Mouse (Mus musculus): Measurements from ENCODE around the gene Usp39.

Gene Usp39

GRCm38 (mm10) chr6:72345074-72345567 lies at the start of gene Usp39:
Gene Usp39 (minus strand): TSS chr6:72345184.
- DNase-seq (ENCODE audit: low spot score in 2 of 2) = peak; percentile 84 to 96

DNA sequence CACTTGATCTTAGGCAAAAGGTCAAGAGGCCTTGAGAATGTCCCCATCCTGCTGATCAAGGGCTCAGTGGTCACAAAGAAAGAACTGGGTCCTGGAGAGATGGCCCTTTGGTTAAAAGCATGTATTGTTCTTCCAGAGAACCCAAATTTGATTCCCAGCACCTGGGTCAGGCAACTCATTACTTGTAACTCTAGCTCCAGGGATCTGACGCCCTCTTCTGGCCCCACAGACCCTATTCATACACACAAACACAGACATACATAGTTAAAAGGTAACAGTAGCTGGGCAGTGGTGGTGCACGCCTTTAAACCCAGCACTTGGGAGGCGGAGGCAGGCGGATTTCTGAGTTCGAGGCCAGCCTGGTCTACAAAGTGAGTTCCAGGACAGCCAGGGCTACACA lies 47.4 kb upstream of the Usp39 start:
- no peak for DNase-seq (ENCODE audit: low spot score in 2 of 2)

- DNase-seq (ENCODE audit: low spot score in 2 of 2) = no peak
Observed at GRCm38 (mm10) chr6:72390795-72391521, 46.0 kb upstream of the Usp39 start.

DNA sequence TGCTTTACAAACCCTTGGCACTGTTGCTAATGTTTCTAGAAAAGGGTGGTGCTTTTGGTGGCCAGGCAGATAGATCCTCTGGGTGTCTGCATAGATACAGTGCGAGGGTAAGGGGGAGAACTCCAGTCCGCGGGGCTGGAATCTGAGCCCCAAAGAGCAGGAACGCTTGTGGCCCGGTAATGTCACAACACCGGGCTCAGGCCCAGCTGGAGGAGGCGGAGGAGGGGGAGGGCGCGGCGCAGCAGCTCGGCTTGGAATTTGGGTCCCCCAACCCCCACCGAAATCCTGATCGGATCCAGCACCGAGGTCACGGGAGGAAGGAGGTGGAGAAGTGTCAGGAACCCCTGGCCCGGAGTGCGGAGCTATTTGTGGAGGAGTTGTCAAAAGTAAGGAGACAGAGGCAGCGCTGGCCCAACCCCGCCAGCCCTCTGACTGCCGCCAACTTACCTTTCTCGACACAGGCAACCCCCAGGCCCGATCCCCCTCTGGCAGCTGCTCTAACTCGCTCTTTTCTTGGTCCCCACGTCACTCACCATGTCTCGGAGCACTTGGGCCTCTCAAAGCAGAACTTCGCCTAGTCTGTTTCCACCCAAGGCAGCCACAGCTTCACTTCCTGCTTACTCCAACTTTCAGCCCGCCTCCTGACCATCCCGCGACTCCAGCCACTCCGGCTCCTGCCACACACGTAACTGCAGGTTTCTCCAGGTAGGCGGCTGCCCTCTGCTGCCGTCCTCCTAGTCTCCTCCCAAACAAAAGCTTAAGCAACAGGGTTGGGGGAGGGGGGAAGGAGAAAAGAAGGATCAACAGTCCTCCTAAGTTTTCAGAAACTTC lies 45.2 kb upstream of the Usp39 start, which contains the start of gene Vamp8:
Gene Vamp8 (minus strand): TSS at position 763 of the 831 bp plus-strand sequence.
- DNase-seq (ENCODE audit: low spot score in 2 of 2) = peak in 1 of 2 experiments; percentile 37

GRCm38 (mm10) chr6:72389471-72389940 lies 44.5 kb upstream of the Usp39 start:
- DNase-seq (ENCODE audit: low spot score in 2 of 2) = no peak

DNA sequence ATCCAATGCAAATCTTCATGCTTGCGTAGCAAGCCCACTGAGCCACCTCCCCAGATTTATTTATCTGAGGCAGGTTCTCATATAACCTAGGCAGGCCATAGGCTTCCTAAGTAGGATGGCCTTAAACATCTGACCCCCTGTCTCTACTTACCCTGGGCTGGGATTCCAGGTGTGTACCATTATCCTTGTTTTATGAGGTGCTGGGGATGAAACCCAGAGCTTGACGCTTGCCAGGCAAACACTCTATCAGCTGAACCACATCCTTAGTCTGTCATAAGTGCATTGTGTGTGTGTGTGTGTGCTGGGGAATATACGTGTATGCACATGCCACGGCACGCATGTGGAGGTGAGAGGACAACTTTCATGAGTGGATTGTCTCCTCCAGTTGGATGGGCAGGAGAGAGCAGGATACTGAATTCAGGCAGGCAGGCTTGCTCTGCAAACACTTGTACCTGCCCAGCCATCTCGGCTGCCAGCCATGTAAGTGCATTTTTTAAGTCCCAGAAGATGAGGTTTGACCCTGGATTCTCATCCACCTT lies 43.9 kb upstream of the Usp39 start:
- no peak for DNase-seq (ENCODE audit: low spot score in 2 of 2)

DNA sequence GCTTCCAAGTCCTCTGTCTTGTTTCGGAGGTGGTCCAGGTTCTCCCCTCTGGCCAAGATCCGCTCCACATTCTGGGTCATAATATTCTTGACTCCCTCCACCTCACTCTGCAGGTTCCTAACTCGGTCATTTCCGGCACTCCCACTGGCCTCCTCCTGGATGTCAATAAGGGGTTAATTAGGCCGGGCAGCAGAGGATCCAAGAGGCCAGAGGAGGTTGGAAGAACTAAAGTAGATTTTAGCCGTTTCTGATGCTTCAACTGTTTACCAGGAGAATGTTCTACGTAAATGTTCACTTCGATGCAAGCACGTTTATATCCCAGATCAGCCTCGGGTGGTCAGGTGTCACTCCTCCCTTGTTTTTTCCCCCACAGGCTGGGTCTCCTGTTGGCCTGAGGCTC lies 43.3 kb upstream of the Usp39 start:
- DNase-seq (ENCODE audit: low spot score in 2 of 2) = no peak

- DNase-seq (ENCODE audit: low spot score in 2 of 2) = no peak
Observed at GRCm38 (mm10) chr6:72387816-72388215, 42.8 kb upstream of the Usp39 start.

DNA sequence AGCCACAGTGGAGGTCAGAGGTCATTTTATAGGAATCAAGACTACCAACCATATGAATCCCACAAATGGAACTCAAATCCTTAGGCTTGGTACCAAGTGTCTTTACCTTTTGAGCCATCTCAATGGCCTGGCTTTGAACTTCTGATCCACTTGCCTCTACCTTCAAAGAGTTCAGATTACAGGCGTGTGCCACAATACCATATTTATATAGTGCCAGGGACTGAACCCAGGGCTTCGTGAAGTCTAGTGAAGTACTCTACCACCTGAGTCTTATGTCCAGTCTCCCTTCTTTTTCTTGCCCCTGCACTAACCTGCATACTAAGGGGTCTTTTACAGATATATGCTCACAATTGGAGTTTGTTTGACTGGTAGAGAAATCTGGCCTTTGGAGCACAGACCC lies 41.6 kb upstream of the Usp39 start:
- DNase-seq (ENCODE audit: low spot score in 2 of 2) = no peak

DNA sequence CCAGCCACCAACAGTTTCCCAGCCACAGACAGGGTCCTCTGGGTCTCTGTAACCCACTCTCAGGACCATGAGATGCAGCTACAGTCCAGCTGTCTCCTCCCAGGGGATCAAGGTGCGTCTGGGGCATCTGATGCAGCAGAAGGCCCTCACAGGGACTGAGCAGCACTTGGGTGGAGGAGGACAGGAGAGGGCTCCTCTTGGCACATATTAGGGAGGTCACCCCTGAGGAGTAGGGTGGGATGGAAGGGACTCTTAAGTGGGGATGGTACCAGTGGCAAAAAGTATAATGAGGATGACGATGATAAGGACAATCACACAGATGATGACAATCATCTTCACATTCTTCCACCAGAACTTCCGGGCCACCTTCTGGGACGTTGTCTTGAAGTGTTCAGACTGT lies 40.3 kb upstream of the Usp39 start:
- DNase-seq (ENCODE audit: low spot score in 2 of 2) = no peak

DNA sequence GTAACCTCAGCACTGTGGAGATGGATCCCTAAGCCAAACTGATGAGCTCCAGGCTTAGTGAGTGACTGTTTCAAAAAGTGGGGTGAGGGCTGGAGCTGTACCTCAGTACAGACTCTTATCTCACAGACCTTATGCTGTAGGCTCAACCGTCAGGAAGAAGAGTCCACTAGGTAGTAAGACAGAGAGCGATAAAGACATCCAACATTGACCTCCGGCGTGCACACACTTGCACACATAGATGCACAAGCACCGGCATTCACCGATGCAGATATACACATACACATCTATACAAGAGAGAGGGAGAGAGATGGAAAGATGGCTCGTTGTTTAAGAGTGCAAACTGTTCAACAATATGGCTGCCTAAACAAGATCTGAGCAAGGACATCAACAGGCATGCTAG lies 39.0 kb upstream of the Usp39 start:
- no peak for DNase-seq (ENCODE audit: low spot score in 2 of 2)

DNA sequence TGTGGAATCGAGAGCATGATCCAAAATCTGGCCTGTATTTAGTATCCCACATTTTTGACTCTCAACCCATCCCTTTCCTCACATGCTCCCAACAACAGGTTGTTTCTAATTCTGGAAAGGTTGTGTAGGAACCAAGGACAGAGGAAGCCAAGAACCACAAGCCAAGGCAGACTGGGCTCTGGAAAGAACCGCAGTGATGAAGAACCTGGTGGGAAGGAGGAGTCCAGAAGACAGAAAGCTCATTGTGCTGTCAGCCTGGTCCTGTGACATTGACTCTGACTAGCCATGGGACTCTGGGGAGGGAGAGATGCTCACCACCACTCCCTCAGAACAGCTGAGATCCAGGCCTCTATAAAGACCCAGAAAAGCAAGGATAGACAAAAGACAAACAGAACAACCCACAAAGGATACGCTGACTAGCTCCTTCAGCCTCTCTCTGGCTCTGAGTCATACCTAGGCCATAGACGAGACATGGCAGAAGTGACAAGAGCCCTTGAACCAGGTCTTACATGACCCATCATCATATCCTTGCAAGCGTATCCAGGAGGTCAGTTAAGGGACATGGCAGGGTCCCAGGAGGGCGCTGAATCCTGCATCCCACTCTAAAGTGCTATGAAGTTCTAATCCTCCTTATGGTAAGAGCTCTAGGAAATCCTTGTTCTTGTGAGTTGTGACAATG lies 38.3 kb upstream of the Usp39 start:
- DNase-seq (ENCODE audit: low spot score in 2 of 2) = no peak

GRCm38 (mm10) chr6:72382494-72382893 lies 37.5 kb upstream of the Usp39 start:
- DNase-seq (ENCODE audit: low spot score in 2 of 2) = no peak

GRCm38 (mm10) chr6:72380131-72380770 lies 35.3 kb upstream of the Usp39 start, which contains the start of gene Vamp5:
Gene Vamp5 (minus strand): TSS chr6:72380468.
- DNase-seq (ENCODE audit: low spot score in 2 of 2) = peak in 1 of 2 experiments; percentile 55

DNA sequence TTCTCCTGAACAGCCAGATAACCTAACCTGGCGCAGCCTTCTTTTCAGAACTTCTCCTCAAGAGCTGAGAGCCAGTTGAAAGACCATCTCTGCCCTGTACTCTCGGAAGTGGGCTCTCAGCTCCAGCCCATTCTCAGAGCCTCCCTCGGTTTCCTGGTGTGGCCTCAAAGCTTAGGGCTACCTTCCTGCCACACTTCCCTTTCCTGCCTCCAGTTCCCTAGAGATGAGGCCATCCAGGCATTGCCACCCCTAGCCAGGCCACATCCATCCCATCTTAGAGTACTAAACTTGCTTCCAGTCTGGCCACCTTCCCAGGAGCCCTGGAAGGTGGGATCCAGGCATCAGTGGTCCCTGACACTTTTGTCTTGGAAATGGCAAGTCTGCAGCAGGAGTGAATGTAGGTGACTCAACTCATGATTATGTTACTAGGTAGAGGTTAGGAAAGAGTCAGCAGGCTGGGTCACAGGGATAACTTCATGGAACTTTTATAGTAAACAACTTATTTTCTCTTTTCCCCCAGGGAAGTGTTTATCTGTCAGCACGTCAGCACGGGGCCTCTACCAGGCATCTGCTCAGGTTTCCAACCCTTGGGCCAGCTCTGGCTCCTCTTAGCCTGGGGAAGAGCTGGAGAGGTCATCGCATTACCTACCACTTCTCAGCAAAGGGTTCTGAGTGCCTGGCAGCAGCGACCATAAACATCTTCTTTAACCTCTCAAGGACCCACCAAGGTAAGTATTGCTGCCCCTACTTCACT lies 34.6 kb upstream of the Usp39 start:
- no peak for DNase-seq (ENCODE audit: low spot score in 2 of 2)

DNA sequence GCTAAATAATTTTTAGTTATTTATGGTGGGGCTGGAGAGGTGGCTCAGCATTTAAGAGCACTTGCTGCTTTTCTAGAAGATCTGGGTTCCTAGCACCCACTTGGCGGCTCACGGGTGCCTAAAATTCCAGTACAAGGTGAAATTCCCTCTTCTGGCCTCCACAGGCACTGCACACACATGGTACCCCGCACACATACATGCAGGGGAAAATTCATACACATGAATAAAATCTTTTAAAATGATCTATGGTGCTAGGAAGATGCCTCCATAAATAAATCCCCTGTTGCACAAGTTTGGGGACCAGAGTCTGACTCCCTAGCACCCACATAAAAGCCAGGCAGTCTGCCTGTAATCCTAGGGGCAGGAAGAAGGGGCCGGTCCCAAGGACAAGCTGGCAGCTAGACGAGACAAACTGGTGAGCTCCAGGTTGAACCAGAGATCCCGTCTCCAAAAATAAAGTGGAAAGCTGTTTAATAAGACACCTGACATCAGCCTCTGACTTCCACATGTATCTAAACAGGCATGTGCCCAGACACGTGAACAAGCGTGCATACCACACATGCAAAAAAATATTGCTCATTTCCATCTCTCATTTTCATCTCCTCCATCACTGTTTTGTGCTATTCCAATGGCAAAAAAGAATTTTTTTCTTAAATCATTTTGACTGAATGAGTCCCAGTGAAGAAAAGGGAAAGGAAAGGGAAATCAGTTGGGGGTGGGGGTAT lies 33.7 kb upstream of the Usp39 start:
- no peak for DNase-seq (ENCODE audit: low spot score in 2 of 2)

DNA sequence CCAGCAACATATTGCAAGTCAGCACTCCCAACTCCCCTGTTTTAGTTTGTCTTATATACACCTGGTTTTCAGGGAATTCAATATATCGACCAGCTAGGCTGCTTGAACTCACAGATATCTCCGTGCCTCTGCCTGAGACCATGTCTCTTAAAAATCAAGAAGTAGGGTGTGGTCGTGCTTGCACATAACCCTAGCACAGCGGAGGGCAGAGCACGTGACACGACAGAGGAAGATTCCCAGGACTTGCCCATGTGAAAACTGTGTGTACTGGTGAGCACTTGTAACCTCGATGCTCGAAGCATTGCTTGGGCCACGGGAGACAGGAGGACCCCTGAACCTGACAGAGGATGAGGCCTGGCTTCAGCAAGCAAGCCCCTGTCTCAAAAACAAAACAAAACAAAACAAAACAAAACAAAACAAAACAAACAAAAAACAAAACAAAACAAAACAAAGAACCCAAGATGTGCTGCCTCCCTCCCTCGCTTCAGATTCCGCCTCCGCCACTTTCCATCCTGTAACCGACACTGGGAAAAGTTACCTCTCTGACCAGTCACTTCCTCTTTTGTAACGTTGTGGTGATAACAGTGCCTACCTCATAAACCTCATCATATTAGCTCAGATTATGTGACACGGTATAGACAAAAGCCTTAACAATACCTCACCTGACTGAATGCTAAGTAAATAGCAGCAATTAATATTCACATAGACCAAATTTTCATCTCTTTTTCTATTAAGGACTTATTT lies 30.0 kb upstream of the Usp39 start:
- no peak for DNase-seq (ENCODE audit: low spot score in 2 of 2)

- no peak for DNase-seq (ENCODE audit: low spot score in 2 of 2)
Observed at GRCm38 (mm10) chr6:72374206-72374605, 29.2 kb upstream of the Usp39 start.

DNA sequence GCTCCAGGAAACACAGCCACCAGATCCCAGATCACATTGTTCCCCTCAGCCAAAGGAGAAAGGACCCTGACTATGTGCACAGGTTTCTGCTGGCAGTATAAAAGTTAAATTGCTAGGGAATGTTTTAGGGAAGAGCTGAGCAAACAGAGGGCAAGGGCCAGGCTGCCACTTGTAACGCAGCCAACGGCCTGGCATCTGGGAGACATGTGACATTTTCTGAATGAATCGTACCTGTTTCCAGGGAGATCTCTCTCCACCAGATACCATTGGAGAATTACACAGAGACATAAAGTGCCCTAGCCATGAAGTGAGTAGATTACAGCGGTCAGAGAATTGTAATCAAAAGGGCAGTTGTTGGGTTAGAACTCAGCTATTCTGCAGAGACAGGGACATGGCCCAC lies 28.2 kb upstream of the Usp39 start:
- DNase-seq (ENCODE audit: low spot score in 2 of 2) = no peak

Data from left cerebral cortex, adult 9 months (tissue).